Mouse (Mus musculus) stomach, embryonic 16.5 days (tissue): ENCODE results near the gene Abcg1. TPM values are rescaled to one million over a fixed set of nuclear protein-coding genes. Genes with fewer than 3 reads are reported as not detected.

Experiments used
- ATAC-seq: fragments of 200-750 bp; cut with Nextera tagmentation; 2 replicates; pipeline ENCODE4 v1.8.0; 2017; ENCODE audit warnings: moderate number of reproducible peaks, moderate TSS enrichment; ENCODE audit not compliant: insufficient read depth, low FRiP score
- H3K27ac ChIP-seq: fragments of 300-500 bp; sonication (generic); 2 replicates; pipeline ENCODE4 v1.5.1; 2014; ENCODE audit warnings: low read length
- H3K27me3 ChIP-seq: fragments of 300-500 bp; sonication (generic); 2 replicates; pipeline ENCODE4 v1.6.1; 2014; ENCODE audit warnings: low read length, control low read depth, mixed read lengths; ENCODE audit not compliant: control insufficient read depth, insufficient read depth
- H3K36me3 ChIP-seq: fragments of 300-500 bp; sonication (generic); 2 replicates; pipeline ENCODE4 v1.6.1; 2014; ENCODE audit warnings: low read length; ENCODE audit not compliant: control insufficient read depth, insufficient read depth
- H3K4me1 ChIP-seq: fragments of 300-500 bp; sonication (generic); 2 replicates; pipeline ENCODE4 v1.6.1; 2014; ENCODE audit warnings: low read length, control low read depth, mixed read lengths; ENCODE audit not compliant: control insufficient read depth, insufficient read depth
- H3K4me2 ChIP-seq: fragments of 300-500 bp; sonication (generic); 2 replicates; pipeline ENCODE4 v1.6.1; 2014; ENCODE audit warnings: low read depth, low read length, mixed read lengths
- H3K4me3 ChIP-seq: fragments of 300-500 bp; sonication (generic); replicated peaks from 2 replicates; pipeline ENCODE4 v1.5.1; 2014; ENCODE audit warnings: mild to moderate bottlenecking, low read length
- H3K9ac ChIP-seq: fragments of 300-500 bp; sonication (generic); 2 replicates; pipeline ENCODE4 v1.6.1; 2014; ENCODE audit warnings: low read length
- H3K9me3 ChIP-seq: fragments of 300-500 bp; sonication (generic); replicated peaks from 2 replicates; pipeline ENCODE4 v1.6.1; 2016; ENCODE audit warnings: low read length, control low read depth; ENCODE audit not compliant: control insufficient read depth
- WGBS: fragments of 180-500 bp; shearing (Covaris S2); extraction: QIAGEN DNeasy Blood & Tissue Kit; methylation state at CpG from one replicate; pipeline ENCODE4 v1.1.7; 2014; 5-methylcytosine and 5-hydroxymethylcytosine counted together
- polyA plus RNA-seq: library from polyadenylated mRNA; unstranded; fragments of >200 nt; fragmentation: Nextera tagmentation; extraction: Ambion mirVana; gene quantifications from 2 replicates; pipeline ENCODE4 v1.2.1, GENCODE M21; 2015

Abcg1 gene
- polyA plus RNA-seq, 1 experiment from 2014 or later, result 11.3 TPM

DNA sequence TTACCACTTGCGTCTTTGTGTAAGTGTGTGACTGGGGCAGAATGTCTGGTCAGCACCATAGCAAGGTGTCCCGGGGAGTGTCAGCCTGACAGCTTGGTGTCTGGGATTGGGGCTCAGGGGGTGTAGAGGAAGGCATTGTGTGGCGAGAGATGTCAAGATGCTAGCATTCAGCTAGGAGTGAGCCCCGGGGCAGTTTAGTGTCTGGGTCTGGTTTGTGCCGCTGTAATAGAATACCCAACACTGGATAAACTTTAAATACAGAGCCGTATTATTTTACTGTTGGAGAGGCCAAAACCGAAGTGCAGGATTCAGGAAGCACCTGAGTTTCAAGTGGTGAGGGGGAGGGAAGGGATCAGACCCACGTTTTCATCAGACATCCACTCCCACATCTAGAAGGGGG, 20.1 kb upstream of the Abcg1 start:
- Histone ChIP-seq H3K4me1 (no peaks in the 10 kb centered on the region), H3K4me2 (no peak overlapping the region), H3K4me3 (no peak overlapping the region), H3K9ac (no peak overlapping the region), H3K36me3 (no peaks in the 10 kb centered on the region), H3K9me3 (no peaks in the 10 kb centered on the region), H3K27ac (no peak overlapping the region), H3K27me3 (no peaks in the 10 kb centered on the region)
- ATAC-seq, result no peak
- 72% methylated on average over 8 of the region's 8 CpGs for WGBS

DNA sequence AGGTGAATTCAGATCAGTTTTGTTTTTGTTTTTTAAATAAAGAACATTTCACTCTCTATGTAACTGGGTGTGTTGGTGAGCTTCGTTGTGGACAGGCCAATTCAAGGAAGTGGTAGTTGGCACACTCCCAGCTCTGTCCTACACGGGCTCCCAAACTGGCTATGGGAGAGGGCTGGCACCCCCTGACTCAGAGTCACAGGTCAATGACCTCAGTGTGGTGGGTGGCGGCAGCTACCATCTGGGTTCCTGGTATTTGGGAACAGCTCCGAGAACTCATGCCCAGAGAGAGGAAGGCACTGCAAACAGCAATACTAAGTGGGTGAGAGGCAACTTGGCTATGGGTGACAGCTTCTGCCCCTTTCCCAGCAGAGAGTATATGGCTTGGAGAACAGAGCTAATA, 19.1 kb upstream of the Abcg1 start:
- Histone ChIP-seq H3K9me3 (no peaks in the 10 kb centered on the region), H3K9ac (no peak overlapping the region), H3K4me2 (no peak overlapping the region), H3K4me1 (no peaks in the 10 kb centered on the region), H3K4me3 (no peak overlapping the region), H3K36me3 (no peaks in the 10 kb centered on the region), H3K27me3 (no peaks in the 10 kb centered on the region), H3K27ac (no peak overlapping the region)
- ATAC-seq, result no peak
- 78% methylated on average over 4 of the region's 4 CpGs for WGBS

DNA sequence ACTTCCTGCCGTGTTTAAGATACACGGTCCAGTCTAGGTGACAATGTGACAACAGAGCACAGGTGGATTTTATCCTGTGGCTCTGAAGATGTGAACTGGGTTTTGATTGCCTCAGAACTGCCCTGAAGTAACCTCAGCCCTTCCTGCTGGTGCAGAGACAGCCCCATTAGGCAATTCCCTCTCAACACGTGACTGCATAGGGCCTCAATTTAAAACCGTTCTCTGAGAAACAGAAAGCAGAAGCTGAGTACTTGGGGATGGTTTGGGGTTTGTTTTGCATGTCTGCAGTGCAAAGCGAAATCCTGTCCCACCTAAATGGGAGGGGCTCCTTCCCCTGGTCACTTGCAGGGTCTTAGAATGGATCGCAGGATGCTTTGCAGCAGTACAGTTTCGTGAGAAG, 17.8 kb upstream of the Abcg1 start:
- no peak overlapping the region for H3K9ac ChIP-seq
- WGBS, result 53% methylated on average over 7 of the region's 7 CpGs

GRCm38 (mm10) chr17:31040421-31040820, 17.1 kb upstream of the Abcg1 start:
- no peaks in the 10 kb centered on the region for H3K4me1 ChIP-seq
- H3K27ac ChIP-seq, result no peak overlapping the region
- WGBS, result 64% methylated on average over 7 of the region's 7 CpGs
- no peaks in the 10 kb centered on the region for H3K27me3 ChIP-seq
- no peak overlapping the region for H3K4me2 ChIP-seq
- no peak overlapping the region for H3K4me3 ChIP-seq
- ATAC-seq, result no peak
- no peak overlapping the region for H3K9ac ChIP-seq
- H3K36me3 ChIP-seq, result no peaks in the 10 kb centered on the region
- H3K9me3 ChIP-seq, result no peaks in the 10 kb centered on the region

More for the DNA sequence above, 17.8 kb upstream of the Abcg1 start:
- no peaks in the 10 kb centered on the region for H3K4me1 ChIP-seq
- no peaks in the 10 kb centered on the region for H3K27me3 ChIP-seq
- H3K27ac ChIP-seq, result no peak overlapping the region
- no peaks in the 10 kb centered on the region for H3K36me3 ChIP-seq
- no peaks in the 10 kb centered on the region for H3K9me3 ChIP-seq
- H3K4me2 ChIP-seq, result no peak overlapping the region
- H3K4me3 ChIP-seq, result no peak overlapping the region
- no peak for ATAC-seq

DNA sequence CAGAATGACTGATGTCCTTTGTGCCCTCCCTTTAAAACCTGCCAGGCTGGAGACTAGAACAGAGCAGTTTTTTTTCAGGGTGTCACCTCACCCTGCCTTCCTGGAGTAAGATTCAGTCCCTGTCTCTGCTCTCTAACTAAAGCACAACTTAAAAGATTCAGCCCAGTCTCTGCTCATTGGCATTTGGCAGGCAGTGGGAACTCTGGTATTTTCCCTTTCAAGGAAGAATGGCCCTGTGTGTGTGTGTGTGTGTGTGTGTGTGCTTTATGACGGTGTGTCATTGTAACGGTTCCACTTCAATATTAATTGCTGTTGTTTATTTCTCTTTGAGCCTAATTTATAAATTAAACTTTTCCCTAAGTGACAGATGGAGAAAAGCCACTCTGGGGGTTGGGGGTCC, 14.7 kb upstream of the Abcg1 start:
- H3K4me3 ChIP-seq, result no peak overlapping the region
- no peak overlapping the region for H3K9ac ChIP-seq
- WGBS, result 54% methylated on average over 2 of the region's 2 CpGs
- no peaks in the 10 kb centered on the region for H3K4me1 ChIP-seq
- no peak overlapping the region for H3K27ac ChIP-seq
- H3K4me2 ChIP-seq, result no peak overlapping the region
- no peaks in the 10 kb centered on the region for H3K36me3 ChIP-seq
- no peaks in the 10 kb centered on the region for H3K9me3 ChIP-seq
- H3K27me3 ChIP-seq, result no peaks in the 10 kb centered on the region
- ATAC-seq, result no peak

GRCm38 (mm10) chr17:31057891-31058744, 643 bp downstream of the Abcg1 start:
- no peaks in the 10 kb centered on the region for H3K36me3 ChIP-seq
- peaks cover 20% of the 10 kb centered on the region for H3K4me1 ChIP-seq
- peaks cover 36% of the 10 kb centered on the region for H3K27me3 ChIP-seq
- H3K4me3 ChIP-seq, result peak overlapping the region; percentile 52
- peak overlapping the region; percentile 33; the same call in 1 of the 2 replicates for H3K27ac ChIP-seq
- 1% methylated on average over 31 of the region's 31 CpGs for WGBS
- H3K9me3 ChIP-seq, result peaks cover 5% of the 10 kb centered on the region; the same call in 1 of the 2 replicates
- peak overlapping the region; percentile 64 for H3K9ac ChIP-seq
- ATAC-seq, result 0 out of 2 replicates have a peak, but pooled peaks have one; percentile 10
- peak overlapping the region; percentile 83 for H3K4me2 ChIP-seq

DNA sequence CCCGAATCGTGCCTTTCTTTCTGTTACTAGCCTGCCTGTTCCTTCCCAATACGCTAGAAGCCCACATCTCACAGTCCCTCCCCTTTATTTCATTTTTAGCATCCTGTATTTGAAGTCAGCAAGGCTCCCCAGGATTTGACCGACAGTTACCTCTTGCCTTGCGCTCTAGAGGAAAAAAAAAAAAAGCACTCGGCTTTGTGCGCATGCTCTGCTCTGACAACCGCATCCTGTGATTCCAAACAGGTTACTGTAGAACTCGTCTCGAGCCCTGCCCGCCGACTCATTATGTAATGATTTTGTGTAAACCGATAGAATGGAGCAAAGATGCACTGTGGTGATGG, 1.2 kb downstream of the Abcg1 start:
- no peaks in the 10 kb centered on the region for H3K36me3 ChIP-seq
- no peak for ATAC-seq
- peak overlapping the region; percentile 64; the same call in 1 of the 2 replicates for H3K9ac ChIP-seq
- peak overlapping the region; percentile 83 for H3K4me2 ChIP-seq
- WGBS, result 2% methylated on average over 13 of the region's 13 CpGs
- peaks cover 20% of the 10 kb centered on the region for H3K4me1 ChIP-seq
- peaks cover 3% of the 10 kb centered on the region; the same call in 1 of the 2 replicates for H3K9me3 ChIP-seq
- H3K4me3 ChIP-seq, result peak overlapping the region; percentile 52
- peaks cover 37% of the 10 kb centered on the region for H3K27me3 ChIP-seq
- peak overlapping the region; percentile 33; the same call in 1 of the 2 replicates for H3K27ac ChIP-seq

DNA sequence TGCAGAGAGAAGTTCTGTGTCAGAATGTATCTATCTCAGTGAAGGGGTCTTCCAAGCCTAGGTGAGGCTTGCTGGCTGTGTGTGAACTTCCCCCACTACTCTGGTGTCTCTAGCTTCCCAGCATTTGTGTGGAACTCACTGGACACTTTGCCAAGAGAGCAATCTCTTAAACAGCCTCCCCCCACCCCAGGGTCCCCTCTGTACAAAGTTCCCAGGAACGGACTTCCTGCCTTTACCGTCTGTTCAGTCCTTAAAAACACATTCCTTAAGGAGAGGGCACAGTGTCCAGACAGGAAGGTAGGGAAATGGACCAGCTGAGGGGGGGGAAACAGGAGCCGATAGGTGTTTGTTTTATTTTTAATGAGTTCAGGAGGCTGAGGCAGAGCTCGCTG, 2.7 kb downstream of the Abcg1 start:
- no peaks in the 10 kb centered on the region for H3K9me3 ChIP-seq
- H3K36me3 ChIP-seq, result no peaks in the 10 kb centered on the region
- 45% methylated on average over 4 of the region's 4 CpGs for WGBS
- ATAC-seq, result no peak
- H3K9ac ChIP-seq, result no peak overlapping the region
- H3K4me2 ChIP-seq, result no peak overlapping the region
- H3K4me1 ChIP-seq, result peaks cover 20% of the 10 kb centered on the region
- peaks cover 38% of the 10 kb centered on the region for H3K27me3 ChIP-seq
- no peak overlapping the region for H3K4me3 ChIP-seq
- H3K27ac ChIP-seq, result 0 out of 2 replicates have a peak overlapping the region, but pooled peaks have one; percentile 32

DNA sequence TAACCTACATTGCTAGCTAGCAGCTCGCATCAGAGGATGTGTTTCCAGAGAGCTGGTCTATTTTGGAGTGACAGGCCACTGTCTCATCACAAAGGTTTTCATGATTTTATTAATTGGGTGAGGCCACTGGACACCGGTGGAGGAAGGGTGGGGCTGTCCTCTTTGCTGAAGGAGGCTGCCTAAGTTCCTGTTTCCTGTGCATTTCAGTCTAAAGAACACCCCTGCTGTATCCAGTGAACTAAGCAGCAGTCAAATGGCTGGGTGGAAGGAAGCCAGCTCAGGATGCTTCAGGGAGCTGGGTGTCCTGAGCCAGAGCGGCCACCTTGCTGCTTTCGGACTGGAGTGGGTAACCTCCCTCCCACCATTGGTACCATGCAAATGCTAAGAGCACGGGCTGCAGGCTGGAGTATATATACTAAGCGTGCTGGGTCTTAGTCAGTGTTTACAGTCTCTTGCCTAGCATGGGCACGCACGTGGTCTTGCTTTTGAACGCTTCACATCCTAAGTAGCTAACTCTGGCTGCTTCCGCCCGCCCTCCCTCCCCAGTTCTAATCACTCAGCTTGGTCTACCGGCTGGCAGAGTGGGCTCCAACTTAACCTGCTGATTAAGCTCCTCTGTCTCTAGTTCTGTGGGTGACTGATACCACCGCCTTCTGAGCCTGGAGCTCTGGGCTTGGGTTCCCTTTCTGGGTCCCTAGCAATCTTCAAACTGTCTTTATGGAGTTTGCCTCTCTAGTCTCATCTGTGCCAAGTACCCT, 3.3 kb downstream of the Abcg1 start:
- Histone ChIP-seq H3K27me3 (peaks cover 35% of the 10 kb centered on the region), H3K9ac (no peak overlapping the region), H3K4me2 (no peak overlapping the region), H3K4me3 (no peak overlapping the region), H3K27ac (peak overlapping the region; percentile 43), H3K36me3 (no peaks in the 10 kb centered on the region), H3K9me3 (no peaks in the 10 kb centered on the region), H3K4me1 (peaks cover 20% of the 10 kb centered on the region)
- 41% methylated on average over 13 of the region's 13 CpGs for WGBS
- peak; percentile 49; the same call in 1 of the 2 replicates for ATAC-seq
